Comparison of ENCODE assay signal across 8 mouse cellular contexts in the genomic region with DNA sequence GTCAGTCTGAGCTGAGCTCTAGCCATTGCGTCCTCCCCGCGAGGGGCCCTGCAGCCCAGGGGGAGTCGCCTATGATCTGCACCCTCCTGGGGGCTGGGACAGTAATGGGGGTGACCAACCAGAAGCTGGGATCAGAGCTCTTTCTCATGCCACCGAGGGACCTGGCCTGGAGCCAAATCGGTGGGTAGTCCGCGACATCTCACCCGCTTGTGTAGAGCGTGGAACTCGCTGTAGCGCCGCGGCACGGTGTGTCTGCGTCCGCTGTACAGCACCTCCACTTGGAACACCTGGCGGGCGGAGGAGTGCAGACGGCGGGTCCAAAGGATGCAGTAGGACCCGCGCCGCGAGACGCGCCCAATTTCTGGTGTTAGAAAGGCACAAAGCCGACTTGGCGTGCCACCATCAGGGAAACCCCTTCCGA. TPM values are rescaled to one million over a fixed set of nuclear protein-coding genes. Genes with fewer than 3 reads are reported as not detected.
DNase-seq lines count a peak whose midpoint lies in the region; ATAC-seq and TF ChIP-seq lines count a peak whose summit lies in the region.

No protein-coding gene starts in this region.

- WGBS in kidney, embryonic 15.5 days: 1% methylated on average over 30 of the region's 30 CpGs
- WGBS in embryonic facial prominence, embryonic 15.5 days: under 1% methylated on average over 30 of the region's 30 CpGs
- WGBS in hindbrain, postnatal 0 days: under 1% methylated on average over 30 of the region's 30 CpGs
- WGBS in lung, embryonic 15.5 days: 1% methylated on average over 30 of the region's 30 CpGs

- H3K9me3 ChIP-seq in kidney, embryonic 15.5 days (replicated peaks): no peaks in the 10 kb centered on the region
- no peaks in the 10 kb centered on the region for H3K9me3 ChIP-seq in embryonic facial prominence, embryonic 15.5 days (replicated peaks)
- no peaks in the 10 kb centered on the region for H3K9me3 ChIP-seq in hindbrain, postnatal 0 days (ENCODE audit: low read length)
- no peaks in the 10 kb centered on the region for H3K9me3 ChIP-seq in lung, embryonic 15.5 days

- no peak for DNase-seq in kidney, adult 9 months
- DNase-seq in T-cell, adult 2 months (ENCODE audit: low spot score): peak; percentile 30
- peak; percentile 73 for DNase-seq in hindbrain, postnatal 0 days (ENCODE audit: low spot score)
- peak; percentile 60 for DNase-seq in right cerebral cortex, postnatal 4 days
- DNase-seq in ovary, adult 18-20 months (ENCODE audit: low spot score): no peak

- peak overlapping the region; percentile 94 for H3K4me2 ChIP-seq in kidney, embryonic 15.5 days
- peak overlapping the region; percentile 83 for H3K4me2 ChIP-seq in embryonic facial prominence, embryonic 15.5 days (replicated peaks)
- peak overlapping the region; percentile 95 for H3K4me2 ChIP-seq in hindbrain, postnatal 0 days (ENCODE audit: low read depth, low read length)
- peak overlapping the region; percentile 97 for H3K4me2 ChIP-seq in lung, embryonic 15.5 days

- peaks cover 38% of the 10 kb centered on the region for H3K27me3 ChIP-seq in kidney, embryonic 15.5 days
- peaks cover 34% of the 10 kb centered on the region for H3K27me3 ChIP-seq in embryonic facial prominence, embryonic 15.5 days
- no peaks in the 10 kb centered on the region for H3K27me3 ChIP-seq in hindbrain, postnatal 0 days (ENCODE audit: insufficient read depth, low read length)
- H3K27me3 ChIP-seq in lung, embryonic 15.5 days: peaks cover 23% of the 10 kb centered on the region; the same call in 1 of the 2 replicates

- peak overlapping the region; percentile 38 for H3K9ac ChIP-seq in kidney, embryonic 15.5 days
- peak overlapping the region; percentile 40 for H3K9ac ChIP-seq in embryonic facial prominence, embryonic 15.5 days
- H3K9ac ChIP-seq in hindbrain, postnatal 0 days (replicated peaks; ENCODE audit: low read length): peak overlapping the region; percentile 61
- H3K9ac ChIP-seq in lung, embryonic 15.5 days: peak overlapping the region; percentile 50

- H3K27ac ChIP-seq in kidney, embryonic 15.5 days: no peak overlapping the region
- no peak overlapping the region for H3K27ac ChIP-seq in embryonic facial prominence, embryonic 15.5 days (replicated peaks)
- H3K27ac ChIP-seq in hindbrain, postnatal 0 days: no peak overlapping the region
- no peak overlapping the region for H3K27ac ChIP-seq in lung, embryonic 15.5 days

- peaks cover 12% of the 10 kb centered on the region for H3K4me1 ChIP-seq in kidney, embryonic 15.5 days
- peaks cover 14% of the 10 kb centered on the region for H3K4me1 ChIP-seq in embryonic facial prominence, embryonic 15.5 days
- no peaks in the 10 kb centered on the region for H3K4me1 ChIP-seq in hindbrain, postnatal 0 days (ENCODE audit: insufficient read depth, low read length)
- H3K4me1 ChIP-seq in lung, embryonic 15.5 days: peaks cover 14% of the 10 kb centered on the region

- ATAC-seq in kidney, embryonic 15.5 days (replicated peaks; ENCODE audit: low FRiP score): peak; percentile 22; the same call in 1 of the 2 replicates
- ATAC-seq in embryonic facial prominence, embryonic 15.5 days (ENCODE audit: insufficient number of reproducible peaks, low FRiP score, low TSS enrichment, low read depth): 0 out of 2 replicates have a peak, but pooled peaks have one; percentile 12
- peak; percentile 60 for ATAC-seq in hindbrain, postnatal 0 days
- ATAC-seq in lung, embryonic 15.5 days (ENCODE audit: borderline replicate concordance, extremely low read depth, low FRiP score, low TSS enrichment): peak; percentile 27

- peak; percentile 31; the same call in 1 of the 2 replicates for TF ChIP-seq CTCF in hindbrain, postnatal 0 days (IDR thresholded peaks at IDR 0.05; ENCODE audit: low read depth)

- peak overlapping the region; percentile 52 for H3K4me3 ChIP-seq in kidney, embryonic 15.5 days (replicated peaks)
- H3K4me3 ChIP-seq in embryonic facial prominence, embryonic 15.5 days (replicated peaks): peak overlapping the region; percentile 48
- peak overlapping the region; percentile 54 for H3K4me3 ChIP-seq in hindbrain, postnatal 0 days (ENCODE audit: low read length)
- H3K4me3 ChIP-seq in lung, embryonic 15.5 days: peak overlapping the region; percentile 53

- peaks cover 32% of the 10 kb centered on the region for H3K36me3 ChIP-seq in kidney, embryonic 15.5 days
- peaks cover 29% of the 10 kb centered on the region for H3K36me3 ChIP-seq in embryonic facial prominence, embryonic 15.5 days
- H3K36me3 ChIP-seq in hindbrain, postnatal 0 days (ENCODE audit: insufficient read depth, low read length): peaks cover 25% of the 10 kb centered on the region
- H3K36me3 ChIP-seq in lung, embryonic 15.5 days: peaks cover 28% of the 10 kb centered on the region

RNA-seq across cellular contexts. Expression of a gene that starts 0.5 kb away (rescaled TPM):
- 1.4 and 2.3 TPM in 2 replicates for polyA plus RNA-seq in kidney, embryonic 15.5 days (2015; fragmentation: Nextera tagmentation; extraction: Ambion mirVana)
- polyA plus RNA-seq in embryonic facial prominence, embryonic 15.5 days (2015; fragmentation: Nextera tagmentation; extraction: Ambion mirVana): 5.3 and 6.0 TPM in 2 replicates
- total RNA-seq in hindbrain, postnatal 0 days (2014; rRNA removed): 7.1 and 8.8 TPM in 2 replicates
- polyA plus RNA-seq in hindbrain, postnatal 0 days (2015; fragmentation: Nextera tagmentation; extraction: Ambion mirVana): 12.8 and 13.2 TPM in 2 replicates
- polyA plus RNA-seq in lung, embryonic 15.5 days (2015; fragmentation: Nextera tagmentation; extraction: Ambion mirVana): 9.8 and 10.6 TPM in 2 replicates

RNA-seq across cellular contexts. Expression of a gene that starts 9.0 kb away (rescaled TPM):
- 631 and 634 TPM in 2 replicates for polyA plus RNA-seq in kidney, embryonic 15.5 days (2015; fragmentation: Nextera tagmentation; extraction: Ambion mirVana)
- 668 and 701 TPM in 2 replicates for polyA plus RNA-seq in embryonic facial prominence, embryonic 15.5 days (2015; fragmentation: Nextera tagmentation; extraction: Ambion mirVana)
- 223 and 263 TPM in 2 replicates for total RNA-seq in hindbrain, postnatal 0 days (2014; rRNA removed)
- 395 and 408 TPM in 2 replicates for polyA plus RNA-seq in hindbrain, postnatal 0 days (2015; fragmentation: Nextera tagmentation; extraction: Ambion mirVana)
- 655 and 682 TPM in 2 replicates for polyA plus RNA-seq in lung, embryonic 15.5 days (2015; fragmentation: Nextera tagmentation; extraction: Ambion mirVana)

RNA-seq across cellular contexts. Expression of a gene that starts 57.4 kb away (rescaled TPM):
- 137 and 142 TPM in 2 replicates for polyA plus RNA-seq in kidney, embryonic 15.5 days (2015; fragmentation: Nextera tagmentation; extraction: Ambion mirVana)
- polyA plus RNA-seq in embryonic facial prominence, embryonic 15.5 days (2015; fragmentation: Nextera tagmentation; extraction: Ambion mirVana): 127 and 130 TPM in 2 replicates
- total RNA-seq in hindbrain, postnatal 0 days (2014; rRNA removed): 43.4 and 50.4 TPM in 2 replicates
- polyA plus RNA-seq in hindbrain, postnatal 0 days (2015; fragmentation: Nextera tagmentation; extraction: Ambion mirVana): 47.3 and 55.0 TPM in 2 replicates
- 117 and 126 TPM in 2 replicates for polyA plus RNA-seq in lung, embryonic 15.5 days (2015; fragmentation: Nextera tagmentation; extraction: Ambion mirVana)

RNA-seq across cellular contexts. Expression of a gene that starts 57.4 kb away (rescaled TPM):
- polyA plus RNA-seq in kidney, embryonic 15.5 days (2015; fragmentation: Nextera tagmentation; extraction: Ambion mirVana): 151 and 165 TPM in 2 replicates
- 128 and 129 TPM in 2 replicates for polyA plus RNA-seq in embryonic facial prominence, embryonic 15.5 days (2015; fragmentation: Nextera tagmentation; extraction: Ambion mirVana)
- 25.5 and 29.4 TPM in 2 replicates for total RNA-seq in hindbrain, postnatal 0 days (2014; rRNA removed)
- 77.6 and 84.8 TPM in 2 replicates for polyA plus RNA-seq in hindbrain, postnatal 0 days (2015; fragmentation: Nextera tagmentation; extraction: Ambion mirVana)
- polyA plus RNA-seq in lung, embryonic 15.5 days (2015; fragmentation: Nextera tagmentation; extraction: Ambion mirVana): 148 and 149 TPM in 2 replicates

Comparison
In these comparisons a context has a peak if more than half of its experiments do, and no peak if none do; other contexts are left out.
1. DNase-seq: peak in T-cell, adult 2 months (single experiment), hindbrain, postnatal 0 days (single experiment) and right cerebral cortex, postnatal 4 days (single experiment); none in kidney, adult 9 months (single experiment) and ovary, adult 18-20 months (single experiment).
2. Peak in every context shown above with its lines, with median percentiles within 50 percentile points of each other: ATAC-seq, H3K4me2 ChIP-seq, H3K4me3 ChIP-seq and H3K9ac ChIP-seq.